Mouse (Mus musculus): ENCODE measurements at regions not wholly inside any gene's neighbourhood (a gene's known extent, or its start where the extent isn't known, plus 50 kb on each side); places are given as distances from the start of the nearest gene placed in this dataset.

DNA sequence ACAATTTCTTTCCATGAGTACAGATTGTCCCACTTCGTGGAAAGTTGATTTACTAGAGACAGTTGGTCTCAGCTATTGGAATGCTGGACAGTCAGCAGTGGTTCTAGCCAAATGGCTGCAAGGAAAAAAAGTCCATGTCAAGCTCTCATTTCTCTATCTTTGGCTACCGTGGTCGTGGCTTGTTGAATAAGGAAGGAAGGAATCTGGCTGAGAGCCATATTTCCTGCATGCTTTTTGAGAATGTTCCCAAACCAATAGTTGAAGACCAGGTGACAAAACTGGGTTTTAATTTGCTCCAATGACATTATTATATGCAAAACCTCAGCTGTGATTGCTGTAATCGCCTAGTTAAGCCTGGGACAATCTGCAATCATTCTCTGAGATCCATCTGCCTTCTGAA lies 68.4 kb upstream of the Aoah start:
- no peak overlapping the region for H3K4me2 ChIP-seq (ENCODE audit: low read length)
- no peak for DNase-seq (ENCODE audit: low spot score)
- WGBS = 51% methylated on average over 4 of the region's 4 CpGs
- H3K27me3 ChIP-seq (ENCODE audit: insufficient read depth, low read length) = no peaks in the 10 kb centered on the region
- no peak overlapping the region for H3K4me3 ChIP-seq (replicated peaks; ENCODE audit: low read depth, low read length)
- H3K9me3 ChIP-seq (replicated peaks; ENCODE audit: low read length) = no peaks in the 10 kb centered on the region
- H3K4me1 ChIP-seq (replicated peaks; ENCODE audit: insufficient read depth, low read length) = no peaks in the 10 kb centered on the region
- no peak for TF ChIP-seq CTCF (IDR thresholded peaks at IDR 0.05; ENCODE audit: low read depth)
- no peak overlapping the region for H3K27ac ChIP-seq
- ATAC-seq (replicated peaks; ENCODE audit: low FRiP score, low read depth) = no peak
- no peak overlapping the region for H3K9ac ChIP-seq (ENCODE audit: low read depth, low read length)
- no peaks in the 10 kb centered on the region for H3K36me3 ChIP-seq (ENCODE audit: insufficient read depth, low read length)

DNA sequence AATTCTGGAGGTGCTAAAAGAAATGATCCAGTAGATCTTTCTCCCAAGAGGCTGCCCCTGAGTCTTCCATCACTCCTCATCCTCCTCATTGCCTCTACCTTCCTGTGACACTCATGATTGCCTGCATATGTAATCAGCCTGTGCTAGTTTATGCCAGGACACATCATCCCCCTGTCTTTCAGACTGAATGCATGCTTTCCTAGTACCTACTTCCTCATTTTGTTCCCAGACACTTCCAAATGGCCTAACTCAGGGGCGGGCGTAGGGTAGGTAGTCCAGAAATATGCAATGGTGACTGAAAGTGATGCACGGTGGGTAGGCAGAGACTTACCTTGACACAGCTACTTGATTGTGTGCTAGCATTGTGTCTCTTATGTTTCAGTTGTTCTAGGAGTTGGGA lies 65.8 kb upstream of the Aoah start:
- TF ChIP-seq CTCF (IDR thresholded peaks at IDR 0.05; ENCODE audit: low read depth) = no peak
- no peak overlapping the region for H3K4me2 ChIP-seq (ENCODE audit: low read length)
- ATAC-seq (replicated peaks; ENCODE audit: low FRiP score, low read depth) = no peak
- DNase-seq (ENCODE audit: low spot score) = no peak
- 93% methylated on average over 3 of the region's 3 CpGs for WGBS
- H3K27me3 ChIP-seq (ENCODE audit: insufficient read depth, low read length) = no peaks in the 10 kb centered on the region
- no peak overlapping the region for H3K9ac ChIP-seq (ENCODE audit: low read depth, low read length)
- H3K36me3 ChIP-seq (ENCODE audit: insufficient read depth, low read length) = no peaks in the 10 kb centered on the region
- no peaks in the 10 kb centered on the region for H3K9me3 ChIP-seq (replicated peaks; ENCODE audit: low read length)
- no peaks in the 10 kb centered on the region for H3K4me1 ChIP-seq (replicated peaks; ENCODE audit: insufficient read depth, low read length)
- no peak overlapping the region for H3K27ac ChIP-seq
- H3K4me3 ChIP-seq (replicated peaks; ENCODE audit: low read depth, low read length) = no peak overlapping the region

DNA sequence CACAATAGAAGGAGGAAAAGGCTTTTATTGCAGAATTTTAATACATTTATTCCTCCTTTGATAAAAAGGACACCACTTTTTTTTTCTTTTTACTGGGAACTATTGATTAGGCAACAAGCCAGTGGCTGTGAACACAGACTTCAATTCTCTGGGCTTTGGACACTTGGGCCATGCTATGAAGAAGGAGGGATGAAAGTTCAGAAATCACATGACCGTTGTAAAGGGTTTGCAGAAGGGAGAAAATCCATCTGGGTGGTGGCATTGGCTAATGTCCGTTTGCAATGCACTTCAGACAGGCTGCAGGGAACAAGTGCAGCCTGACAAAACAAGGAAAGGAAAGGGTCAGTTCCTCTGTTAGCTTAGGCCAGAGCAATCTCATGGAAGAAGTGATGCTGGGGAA lies 60.9 kb upstream of the Aoah start:
- H3K4me2 ChIP-seq (ENCODE audit: low read length) = no peak overlapping the region
- no peaks in the 10 kb centered on the region for H3K4me1 ChIP-seq (replicated peaks; ENCODE audit: insufficient read depth, low read length)
- H3K4me3 ChIP-seq (replicated peaks; ENCODE audit: low read depth, low read length) = no peak overlapping the region
- 56% methylated on average over 2 of the region's 2 CpGs for WGBS
- H3K9me3 ChIP-seq (replicated peaks; ENCODE audit: low read length) = no peaks in the 10 kb centered on the region
- no peaks in the 10 kb centered on the region for H3K36me3 ChIP-seq (ENCODE audit: insufficient read depth, low read length)
- H3K27ac ChIP-seq = no peak overlapping the region
- ATAC-seq (replicated peaks; ENCODE audit: low FRiP score, low read depth) = no peak
- no peak for TF ChIP-seq CTCF (IDR thresholded peaks at IDR 0.05; ENCODE audit: low read depth)
- no peak overlapping the region for H3K9ac ChIP-seq (ENCODE audit: low read depth, low read length)
- DNase-seq (ENCODE audit: low spot score) = no peak
- H3K27me3 ChIP-seq (ENCODE audit: insufficient read depth, low read length) = no peaks in the 10 kb centered on the region

DNA sequence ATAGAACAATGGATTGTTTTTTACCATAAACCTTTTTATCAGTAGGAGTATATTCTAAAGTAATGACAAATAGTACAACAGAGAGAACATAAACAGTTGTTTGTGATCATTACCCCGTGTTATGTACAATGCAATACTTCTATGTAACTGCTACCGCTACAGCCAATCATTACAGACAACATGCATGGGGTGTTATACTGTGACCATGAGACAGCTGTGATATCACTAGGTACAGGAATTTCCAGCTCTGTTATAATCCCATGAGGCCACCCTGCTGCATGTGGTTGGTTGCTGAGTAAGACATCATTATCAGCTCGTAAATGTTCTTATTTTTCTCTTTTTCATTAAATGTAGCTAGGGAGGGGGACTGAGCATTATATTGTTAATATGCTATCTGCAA lies 59.6 kb upstream of the Aoah start:
- H3K9me3 ChIP-seq (replicated peaks; ENCODE audit: low read length) = no peaks in the 10 kb centered on the region
- H3K27me3 ChIP-seq (ENCODE audit: insufficient read depth, low read length) = no peaks in the 10 kb centered on the region
- TF ChIP-seq CTCF (IDR thresholded peaks at IDR 0.05; ENCODE audit: low read depth) = no peak

DNA sequence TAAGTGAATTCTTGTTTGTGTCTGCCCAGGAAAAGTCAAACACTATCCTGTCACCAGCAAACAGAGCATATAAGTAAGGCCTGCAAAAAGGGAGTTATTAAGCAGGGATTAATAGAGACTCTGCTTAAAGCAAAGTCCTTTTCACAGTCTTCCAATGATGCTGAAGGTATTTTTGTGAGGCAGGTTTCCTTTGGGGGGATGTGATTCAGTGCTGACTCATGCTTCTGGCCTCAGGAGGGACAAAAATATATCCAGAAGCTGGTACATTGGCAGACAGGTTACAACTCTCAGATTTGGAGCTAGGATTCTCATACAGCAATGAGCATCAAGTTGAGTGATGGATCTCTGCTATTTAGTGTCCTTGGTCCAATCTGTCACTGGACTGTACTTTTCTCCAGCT lies 57.3 kb upstream of the Aoah start:
- no peak for ATAC-seq (replicated peaks; ENCODE audit: low FRiP score, low read depth)
- Histone ChIP-seq H3K27ac (no peak overlapping the region), H3K27me3 (ENCODE audit: insufficient read depth, low read length) (no peaks in the 10 kb centered on the region), H3K4me2 (ENCODE audit: low read length) (no peak overlapping the region), H3K36me3 (ENCODE audit: insufficient read depth, low read length) (no peaks in the 10 kb centered on the region), H3K9ac (ENCODE audit: low read depth, low read length) (no peak overlapping the region), H3K4me3 (replicated peaks; ENCODE audit: low read depth, low read length) (no peak overlapping the region), H3K9me3 (replicated peaks; ENCODE audit: low read length) (no peaks in the 10 kb centered on the region), H3K4me1 (replicated peaks; ENCODE audit: insufficient read depth, low read length) (no peaks in the 10 kb centered on the region)
- no peak for TF ChIP-seq CTCF (IDR thresholded peaks at IDR 0.05; ENCODE audit: low read depth)
- DNase-seq (ENCODE audit: low spot score) = no peak

More for the DNA sequence above, 59.6 kb upstream of the Aoah start:
- H3K4me2 ChIP-seq (ENCODE audit: low read length) = no peak overlapping the region
- H3K9ac ChIP-seq (ENCODE audit: low read depth, low read length) = no peak overlapping the region
- ATAC-seq (replicated peaks; ENCODE audit: low FRiP score, low read depth) (no peak), DNase-seq (ENCODE audit: low spot score) (no peak)
- no peaks in the 10 kb centered on the region for H3K4me1 ChIP-seq (replicated peaks; ENCODE audit: insufficient read depth, low read length)
- no peak overlapping the region for H3K4me3 ChIP-seq (replicated peaks; ENCODE audit: low read depth, low read length)
- H3K36me3 ChIP-seq (ENCODE audit: insufficient read depth, low read length) = no peaks in the 10 kb centered on the region
- no peak overlapping the region for H3K27ac ChIP-seq
- WGBS = 86% methylated on average over 3 of the region's 3 CpGs

Data from kidney, postnatal 0 days (tissue).